Mouse (Mus musculus): ENCODE measurements around the gene Fes.
"Not testable (repeated sequence)": the region's sequence is repeated elsewhere in the genome, so short reads cannot be mapped to it uniquely, and the experiment has no call there.

The Fes gene

GRCm38 (mm10) chr7:80404101-80404894 is 16.6 kb upstream of the Fes start:
- DNase-seq = no peak

GRCm38 (mm10) chr7:80403551-80403950 is 15.8 kb upstream of the Fes start:
- DNase-seq = no peak

- DNase-seq = peak; percentile 78
Measured at GRCm38 (mm10) chr7:80402651-80403321, 15.0 kb upstream of the Fes start.

- DNase-seq = peak; percentile 60
Measured at GRCm38 (mm10) chr7:80401860-80402641, 14.3 kb upstream of the Fes start.

- DNase-seq = no peak
Measured at GRCm38 (mm10) chr7:80401041-80401859, 13.5 kb upstream of the Fes start.

- no peak for DNase-seq
Measured at GRCm38 (mm10) chr7:80400571-80400970, 12.8 kb upstream of the Fes start.

GRCm38 (mm10) chr7:80400099-80400498 is 12.4 kb upstream of the Fes start:
- DNase-seq = no peak

- no peak for DNase-seq
Measured at GRCm38 (mm10) chr7:80398654-80399444, 11.1 kb upstream of the Fes start.

- DNase-seq = no peak
Measured at GRCm38 (mm10) chr7:80397986-80398385, 10.2 kb upstream of the Fes start.

- not testable (repeated sequence) for DNase-seq
Measured at GRCm38 (mm10) chr7:80396427-80396826, 8.7 kb upstream of the Fes start.

- DNase-seq = no peak
Measured at GRCm38 (mm10) chr7:80394600-80394999, 6.9 kb upstream of the Fes start.

- DNase-seq = no peak
Measured at GRCm38 (mm10) chr7:80392119-80392518, 4.4 kb upstream of the Fes start.

GRCm38 (mm10) chr7:80387033-80387632 is 613 bp downstream of the Fes start:
- DNase-seq = no peak

- DNase-seq = peak; percentile 91
Measured at GRCm38 (mm10) chr7:80386235-80386930, 1.4 kb downstream of the Fes start.

GRCm38 (mm10) chr7:80382919-80383318 is 4.8 kb downstream of the Fes start:
- no peak for DNase-seq

GRCm38 (mm10) chr7:80379531-80379930 is 8.2 kb downstream of the Fes start:
- peak; percentile 65 for DNase-seq

- peak; percentile 77 for DNase-seq
Measured at GRCm38 (mm10) chr7:80377471-80377870, 10.3 kb downstream of the Fes start.

- peak; percentile 46 for DNase-seq
Measured at GRCm38 (mm10) chr7:80376192-80376591, 11.6 kb downstream of the Fes start.

GRCm38 (mm10) chr7:80375376-80376039 is 12.2 kb downstream of the Fes start:
- DNase-seq = no peak

GRCm38 (mm10) chr7:80374733-80375132 is 13.0 kb downstream of the Fes start:
- no peak for DNase-seq

Data from retina, postnatal 1 day (tissue).